Mouse (Mus musculus) granulocyte monocyte progenitor cell, adult 5-6 weeks (primary cell): ENCODE measurements around the gene Mdp1. TPM values are rescaled to one million over a fixed set of nuclear protein-coding genes. Genes with fewer than 3 reads are reported as not detected.

Source experiments
- total RNA-seq, 2 experiments: library from RNA; stranded (forward) in 1 of 2; stranded (reverse) in 1 of 2; fragments of 200-712, 200-1000 nt in 1 of 2; fragments of >200 nt in 1 of 2; fragmentation: Nextera tagmentation in 1 of 2; gene quantifications; 2 replicates each; pipeline ENCODE4 v1.2.3; 2014 to 2017

The Mdp1 gene
- total RNA-seq, 2 experiments from 2014 or later, result 22.6 to 22.9 TPM

Other genes with a start within 250 kb of the Mdp1 start
Only the 30 nearest of the 35 such genes appear.
- gene Carmil3, start 169.9 kb downstream of the Mdp1 start, total RNA-seq (2014; fragmentation: Nextera tagmentation), result not detected in 2 replicates
- not detected in 2 replicates for gene Carmil3, start 169.9 kb downstream of the Mdp1 start, total RNA-seq (2017)
- not detected in 2 replicates for gene Cpne6, start 150.1 kb downstream of the Mdp1 start, total RNA-seq (2014; fragmentation: Nextera tagmentation)
- gene Cpne6, start 150.1 kb downstream of the Mdp1 start, total RNA-seq (2017), result not detected in 2 replicates
- not detected in 2 replicates for gene Nrl, start 135.5 kb downstream of the Mdp1 start, total RNA-seq (2014; fragmentation: Nextera tagmentation)
- gene Nrl, start 135.5 kb downstream of the Mdp1 start, total RNA-seq (2017), result not detected in 2 replicates
- gene Pck2, start 120.2 kb downstream of the Mdp1 start, total RNA-seq (2014; fragmentation: Nextera tagmentation), result 29.0 and 38.0 TPM in 2 replicates
- 37.2 TPM in 2 replicates for gene Pck2, start 120.2 kb downstream of the Mdp1 start, total RNA-seq (2017)
- 50.5 and 65.3 TPM in 2 replicates for gene Dcaf11, start 100.5 kb downstream of the Mdp1 start, total RNA-seq (2014; fragmentation: Nextera tagmentation)
- 58.3 and 58.7 TPM in 2 replicates for gene Dcaf11, start 100.5 kb downstream of the Mdp1 start, total RNA-seq (2017)
- gene A730061H03Rik, start 100.1 kb downstream of the Mdp1 start, total RNA-seq (2014; fragmentation: Nextera tagmentation), result 1.9 TPM in 1 of 2 replicates, not detected in the other
- 1.0 TPM in 1 of 2 replicates, not detected in the other for gene A730061H03Rik, start 100.1 kb downstream of the Mdp1 start, total RNA-seq (2017)
- not detected in 2 replicates for gene Fitm1, start 84.9 kb downstream of the Mdp1 start, total RNA-seq (2014; fragmentation: Nextera tagmentation)
- 2.4 TPM in 1 of 2 replicates, not detected in the other for gene Fitm1, start 84.9 kb downstream of the Mdp1 start, total RNA-seq (2017)
- gene Psme1, start 82.4 kb downstream of the Mdp1 start, total RNA-seq (2014; fragmentation: Nextera tagmentation), result 534 and 592 TPM in 2 replicates
- gene Psme1, start 82.4 kb downstream of the Mdp1 start, total RNA-seq (2017), result 280 and 325 TPM in 2 replicates
- gene Emc9, start 75.2 kb downstream of the Mdp1 start, total RNA-seq (2014; fragmentation: Nextera tagmentation), result 0.85 TPM in 1 of 2 replicates, not detected in the other
- 2.1 and 5.1 TPM in 2 replicates for gene Emc9, start 75.2 kb downstream of the Mdp1 start, total RNA-seq (2017)
- gene Psme2, start 69.4 kb downstream of the Mdp1 start, total RNA-seq (2014; fragmentation: Nextera tagmentation), result 330 and 352 TPM in 2 replicates
- 225 and 247 TPM in 2 replicates for gene Psme2, start 69.4 kb downstream of the Mdp1 start, total RNA-seq (2017)
- 20.1 and 21.9 TPM in 2 replicates for gene Rnf31, start 68.8 kb downstream of the Mdp1 start, total RNA-seq (2014; fragmentation: Nextera tagmentation)
- gene Rnf31, start 68.8 kb downstream of the Mdp1 start, total RNA-seq (2017), result 9.1 and 19.8 TPM in 2 replicates
- gene Irf9, start 56.9 kb downstream of the Mdp1 start, total RNA-seq (2014; fragmentation: Nextera tagmentation), result 23.4 and 31.2 TPM in 2 replicates
- 21.9 and 27.4 TPM in 2 replicates for gene Irf9, start 56.9 kb downstream of the Mdp1 start, total RNA-seq (2017)
- gene Rec8, start 42.5 kb downstream of the Mdp1 start, total RNA-seq (2014; fragmentation: Nextera tagmentation), result 1.0 TPM in 1 of 2 replicates, not detected in the other
- gene Rec8, start 42.5 kb downstream of the Mdp1 start, total RNA-seq (2017), result 0.26 TPM in 1 of 2 replicates, not detected in the other
- 47.3 and 49.7 TPM in 2 replicates for gene Ipo4, start 24.6 kb downstream of the Mdp1 start, total RNA-seq (2014; fragmentation: Nextera tagmentation)
- 14.3 and 25.5 TPM in 2 replicates for gene Ipo4, start 24.6 kb downstream of the Mdp1 start, total RNA-seq (2017)
- gene Gm49378, start 22.6 kb downstream of the Mdp1 start, total RNA-seq (2014; fragmentation: Nextera tagmentation), result 8.5 and 9.1 TPM in 2 replicates
- 3.5 and 4.0 TPM in 2 replicates for gene Gm49378, start 22.6 kb downstream of the Mdp1 start, total RNA-seq (2017)
- gene Tm9sf1, start 16.7 kb downstream of the Mdp1 start, total RNA-seq (2014; fragmentation: Nextera tagmentation), result 35.0 and 59.0 TPM in 2 replicates
- gene Tm9sf1, start 16.7 kb downstream of the Mdp1 start, total RNA-seq (2017), result 48.6 and 52.9 TPM in 2 replicates
- gene Tssk4, start 10.3 kb downstream of the Mdp1 start, total RNA-seq (2014; fragmentation: Nextera tagmentation), result 3.0 TPM in 1 of 2 replicates, not detected in the other
- 1.1 TPM in 1 of 2 replicates, not detected in the other for gene Tssk4, start 10.3 kb downstream of the Mdp1 start, total RNA-seq (2017)
- gene Gmpr2, start 11.4 kb upstream of the Mdp1 start, total RNA-seq (2014; fragmentation: Nextera tagmentation), result 33.9 and 37.7 TPM in 2 replicates
- gene Gmpr2, start 11.4 kb upstream of the Mdp1 start, total RNA-seq (2017), result 47.1 and 57.0 TPM in 2 replicates
- 364 and 474 TPM in 2 replicates for gene Nedd8, start 11.6 kb upstream of the Mdp1 start, total RNA-seq (2014; fragmentation: Nextera tagmentation)
- 274 and 353 TPM in 2 replicates for gene Nedd8, start 11.6 kb upstream of the Mdp1 start, total RNA-seq (2017)
- gene Tinf2, start 21.3 kb upstream of the Mdp1 start, total RNA-seq (2014; fragmentation: Nextera tagmentation), result 19.0 and 24.0 TPM in 2 replicates
- 25.7 and 27.0 TPM in 2 replicates for gene Tinf2, start 21.3 kb upstream of the Mdp1 start, total RNA-seq (2017)
- 0.85 and 1.8 TPM in 2 replicates for gene Tgm1, start 53.4 kb upstream of the Mdp1 start, total RNA-seq (2014; fragmentation: Nextera tagmentation)
- gene Tgm1, start 53.4 kb upstream of the Mdp1 start, total RNA-seq (2017), result 1.4 and 4.3 TPM in 2 replicates
- gene Rabggta, start 61.8 kb upstream of the Mdp1 start, total RNA-seq (2014; fragmentation: Nextera tagmentation), result 17.9 and 20.4 TPM in 2 replicates
- gene Rabggta, start 61.8 kb upstream of the Mdp1 start, total RNA-seq (2017), result 8.5 and 12.8 TPM in 2 replicates
- 54.7 and 67.7 TPM in 2 replicates for gene Dhrs1, start 85.2 kb upstream of the Mdp1 start, total RNA-seq (2014; fragmentation: Nextera tagmentation)
- gene Dhrs1, start 85.2 kb upstream of the Mdp1 start, total RNA-seq (2017), result 18.0 and 30.7 TPM in 2 replicates
- gene Nop9, start 85.2 kb upstream of the Mdp1 start, total RNA-seq (2014; fragmentation: Nextera tagmentation), result 30.9 and 36.6 TPM in 2 replicates
- 35.7 and 38.6 TPM in 2 replicates for gene Nop9, start 85.2 kb upstream of the Mdp1 start, total RNA-seq (2017)
- gene Cideb, start 98.0 kb upstream of the Mdp1 start, total RNA-seq (2014; fragmentation: Nextera tagmentation), result not detected in 2 replicates
- not detected in 2 replicates for gene Cideb, start 98.0 kb upstream of the Mdp1 start, total RNA-seq (2017)
- gene Ltb4r2, start 100.9 kb upstream of the Mdp1 start, total RNA-seq (2014; fragmentation: Nextera tagmentation), result 0.56 and 2.1 TPM in 2 replicates
- 0.34 TPM in 1 of 2 replicates, not detected in the other for gene Ltb4r2, start 100.9 kb upstream of the Mdp1 start, total RNA-seq (2017)
- gene Ltb4r1, start 105.5 kb upstream of the Mdp1 start, total RNA-seq (2014; fragmentation: Nextera tagmentation), result 19.4 and 23.3 TPM in 2 replicates
- 19.8 and 25.8 TPM in 2 replicates for gene Ltb4r1, start 105.5 kb upstream of the Mdp1 start, total RNA-seq (2017)
- gene Adcy4, start 123.6 kb upstream of the Mdp1 start, total RNA-seq (2014; fragmentation: Nextera tagmentation), result not detected in 2 replicates
- not detected in 2 replicates for gene Adcy4, start 123.6 kb upstream of the Mdp1 start, total RNA-seq (2017)
- 104 and 157 TPM in 2 replicates for gene Ripk3, start 128.4 kb upstream of the Mdp1 start, total RNA-seq (2014; fragmentation: Nextera tagmentation)
- 40.9 and 42.4 TPM in 2 replicates for gene Ripk3, start 128.4 kb upstream of the Mdp1 start, total RNA-seq (2017)
- not detected in 2 replicates for gene Nfatc4, start 162.6 kb upstream of the Mdp1 start, total RNA-seq (2014; fragmentation: Nextera tagmentation)
- gene Nfatc4, start 162.6 kb upstream of the Mdp1 start, total RNA-seq (2017), result not detected in 2 replicates